Mouse (Mus musculus) ES-E14 (cell line): ENCODE measurements around the gene Pou5f1. TPM values are rescaled to one million over a fixed set of nuclear protein-coding genes. Genes with fewer than 3 reads are reported as not detected.
"Not testable (repeated sequence)": the region's sequence is repeated elsewhere in the genome, so short reads cannot be mapped to it uniquely, and the experiment has no call there.

Source experiments
- DNase-seq: peaks from one replicate; pipeline ENCODE4 v3.0.0-alpha.2; 2013; ENCODE audit warnings: low read depth, low spot score
- H3K27ac ChIP-seq: 2 replicates; pipeline ENCODE4 v1.5.1; 2012; ENCODE audit warnings: low read depth, mild to moderate bottlenecking, low read length, moderate library complexity, mixed read lengths; ENCODE audit not compliant: poor library complexity, insufficient read depth, severe bottlenecking
- H3K36me3 ChIP-seq: 2 replicates; pipeline ENCODE4 v1.6.1; 2012; ENCODE audit warnings: mild to moderate bottlenecking, low read length, moderate library complexity, mixed read lengths; ENCODE audit not compliant: control insufficient read depth, poor library complexity, insufficient read depth, severe bottlenecking
- H3K4me1 ChIP-seq, 2 experiments: fragments of 150-350 bp in 1 of 2; sonication (generic) in 1 of 2; 2 replicates each; pipeline ENCODE4 v1.6.1; 2012; ENCODE audit warnings: low read length in 2 of 2, mild to moderate bottlenecking in 1 of 2, mixed read lengths in 1 of 2; ENCODE audit not compliant: control insufficient read depth in 2 of 2, insufficient read depth in 2 of 2, poor library complexity in 1 of 2
- H3K4me3 ChIP-seq, 2 experiments: fragments of 150-350 bp in 1 of 2; sonication (generic) in 1 of 2; 2 replicates each; pipeline ENCODE4 v1.5.1; 2012; ENCODE audit warnings: low read length in 2 of 2, low read depth in 1 of 2, mild to moderate bottlenecking in 1 of 2, mixed read lengths in 1 of 2; ENCODE audit not compliant: insufficient read depth in 1 of 2, poor library complexity in 1 of 2, severe bottlenecking in 1 of 2
- H3K9ac ChIP-seq: 2 replicates; pipeline ENCODE4 v1.6.1; 2012; ENCODE audit warnings: low read depth, mild to moderate bottlenecking, low read length, mixed read lengths; ENCODE audit not compliant: poor library complexity, insufficient read depth, severe bottlenecking
- H3K9me3 ChIP-seq: fragments of 150-350 bp; sonication (generic); 2 replicates; pipeline ENCODE4 v1.6.1; 2012; ENCODE audit warnings: low read depth, mild to moderate bottlenecking, low read length; ENCODE audit not compliant: control insufficient read depth, insufficient read depth
- CHD2 ChIP-seq: IDR thresholded peaks from 2 replicates; pipeline ENCODE4 v1.6.1; 2014; ENCODE audit warnings: mild to moderate bottlenecking, low read depth, low read length, inconsistent platforms
- HCFC1 ChIP-seq: IDR thresholded peaks from 2 replicates; pipeline ENCODE4 v1.6.1; 2012; ENCODE audit warnings: low read length, inconsistent platforms, borderline replicate concordance; ENCODE audit not compliant: insufficient read depth
- MAFK ChIP-seq: IDR thresholded peaks from 2 replicates; pipeline ENCODE4 v1.6.1; 2014; ENCODE audit warnings: mild to moderate bottlenecking, low read depth, low read length, inconsistent platforms; ENCODE audit not compliant: insufficient read depth
- ZC3H11A ChIP-seq: IDR thresholded peaks from 2 replicates; pipeline ENCODE4 v1.6.1; 2012; ENCODE audit warnings: low read depth, mild to moderate bottlenecking, inconsistent platforms, low read length, borderline replicate concordance
- ZNF384 ChIP-seq: IDR thresholded peaks from 2 replicates; pipeline ENCODE4 v1.6.1; 2012; ENCODE audit warnings: low read depth, low read length, inconsistent platforms
- in situ Hi-C, 2 experiments: fragments of 600-800 bp; cut with MboI; formaldehyde crosslinking; loops; one replicate each; pipeline ENCODE4 v1.15.1; 2025; ENCODE audit warnings: low sequenced_read_pairs in 2 of 2, inconsistent platforms in 1 of 2; ENCODE audit not compliant: unreplicated experiment in 2 of 2
- total RNA-seq: library from RNA; depleted of rRNA; stranded (reverse); fragments of 300-350 nt; gene quantifications from 2 replicates; pipeline ENCODE4 v1.2.3, GENCODE M21; 2012

Pou5f1 gene
- total RNA-seq, 1 experiment: 868 TPM

- Histone ChIP-seq H3K4me1 (peaks cover 12 to 17% of the 10 kb centered on the region in 2 experiments), H3K9me3 (no peaks in the 10 kb centered on the region), H3K4me3 (peak overlapping the region; percentile 79 to 88), H3K36me3 (peaks cover 21% of the 10 kb centered on the region), H3K9ac (peak overlapping the region; percentile 83), H3K27ac (peak overlapping the region; percentile 100)
- DNase-seq: peak; percentile 77
- in situ Hi-C loops: no loop called here
- TF ChIP-seq CHD2 (peak; percentile 60), ZC3H11A (no peak)
These were observed 963 bp upstream of the Pou5f1 start for GRCm38 (mm10) chr17:35504628-35505481.

- in situ Hi-C loops: no loop called here
- no peak for DNase-seq
- H3K36me3 ChIP-seq: peaks cover 36% of the 10 kb centered on the region
- peak overlapping the region; percentile 100 for H3K27ac ChIP-seq
- TF ChIP-seq ZC3H11A: no peak
- TF ChIP-seq MAFK: no peak
- no peak for TF ChIP-seq CHD2
- TF ChIP-seq ZNF384: no peak
- TF ChIP-seq HCFC1: no peak
- H3K4me1 ChIP-seq: peaks cover 5 to 15% of the 10 kb centered on the region in 2 experiments
- H3K9me3 ChIP-seq: no peaks in the 10 kb centered on the region
- H3K9ac ChIP-seq: peak overlapping the region; percentile 87
- peak overlapping the region; percentile 79 to 88 for H3K4me3 ChIP-seq
These were observed 1.1 kb downstream of the Pou5f1 start for GRCm38 (mm10) chr17:35506881-35507280.

DNA sequence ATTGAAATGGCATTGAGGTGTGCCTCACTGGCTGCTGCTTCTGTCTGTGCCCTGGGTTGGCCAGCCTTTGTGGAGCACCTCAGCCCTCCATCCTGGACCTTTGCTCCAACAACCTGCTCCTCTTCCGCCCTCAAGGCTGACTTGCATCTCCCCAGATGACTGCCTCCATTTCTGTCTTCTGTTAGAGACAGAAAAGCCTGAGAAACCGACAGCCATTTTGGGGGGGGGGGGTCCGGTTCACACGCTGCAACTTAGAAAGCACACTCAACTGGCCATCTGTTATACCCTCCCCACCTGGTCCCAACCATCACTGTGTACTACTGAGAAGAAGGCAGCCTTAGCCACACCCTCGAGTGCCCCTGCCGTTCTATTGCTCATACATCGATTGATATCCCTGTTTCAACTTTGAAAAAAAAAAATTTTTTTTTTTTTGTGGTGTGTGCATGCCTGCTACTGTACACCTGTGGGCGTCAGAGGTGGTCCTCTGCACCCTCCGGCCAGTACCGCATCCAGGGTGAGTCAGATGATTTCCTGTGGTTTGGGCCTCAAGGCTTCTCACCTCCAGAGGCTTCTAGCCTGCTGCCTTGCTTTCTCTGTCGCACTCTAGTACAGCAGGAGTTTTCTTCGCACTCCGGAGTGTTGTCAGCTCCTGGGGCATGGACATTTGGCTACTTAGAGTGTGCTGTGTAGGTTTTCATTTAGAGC is 1.9 kb downstream of the Pou5f1 start:
- Histone ChIP-seq H3K4me1 (peaks cover 7 to 12% of the 10 kb centered on the region in 2 experiments), H3K9me3 (no peaks in the 10 kb centered on the region), H3K27ac (peak overlapping the region; percentile 100; the same call in 1 of the 2 replicates), H3K36me3 (peaks cover 43% of the 10 kb centered on the region), H3K4me3 (peak overlapping the region; percentile 79 to 88), H3K9ac (peak overlapping the region; percentile 87)
- in situ Hi-C loops: no loop called here
- TF ChIP-seq CHD2 (no peak), HCFC1 (0 out of 2 replicates have a peak, but pooled peaks have one; percentile 44), ZNF384 (peak; percentile 94)
- DNase-seq: no peak

DNA sequence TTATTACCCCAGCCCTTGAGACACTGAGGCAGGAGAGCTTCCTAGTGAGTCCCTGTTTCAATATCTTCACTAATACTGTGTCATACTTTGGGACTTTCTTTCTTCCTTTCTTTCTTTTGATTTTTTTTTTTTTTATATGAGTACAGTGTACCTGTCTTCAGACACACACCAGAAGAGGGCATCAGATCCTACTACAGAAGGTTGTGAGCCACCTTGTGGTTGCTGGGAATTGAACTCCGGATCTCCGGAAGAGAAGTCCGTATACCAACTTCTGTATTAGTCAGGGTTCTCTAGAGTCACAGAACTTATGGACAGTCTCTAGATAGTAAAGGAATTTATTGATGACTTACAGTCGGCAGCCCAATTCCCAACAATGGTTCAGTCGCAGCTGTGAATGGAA is 2.5 kb downstream of the Pou5f1 start:
- TF ChIP-seq ZC3H11A (peak; percentile 36; the same call in 1 of the 2 replicates), ZNF384 (peak; percentile 68)
- DNase-seq, H3K4me1 ChIP-seq, H3K9me3 ChIP-seq, in situ Hi-C loops: not testable (repeated sequence)
- H3K4me3 ChIP-seq: peak overlapping the region; percentile 79 to 88
- H3K27ac ChIP-seq: peak overlapping the region; percentile 100; the same call in 1 of the 2 replicates
- H3K9ac ChIP-seq: peak overlapping the region; percentile 87
- peaks cover 49% of the 10 kb centered on the region for H3K36me3 ChIP-seq
